Mouse (Mus musculus): ENCODE data around the gene Syt14.
A peak's percentile ranks its signal among the peaks of the same experiment; 100 is the strongest.

Gene Syt14

GRCm38 (mm10) chr1:192861305-192861960 is 174.1 kb downstream of the Syt14 start:
- peak; percentile 64 for DNase-seq (ENCODE audit: low spot score)

GRCm38 (mm10) chr1:192860273-192860672 is 175.3 kb downstream of the Syt14 start:
- no peak for DNase-seq (ENCODE audit: low spot score)

- no peak for DNase-seq (ENCODE audit: low spot score)
Observed at GRCm38 (mm10) chr1:192857582-192857981, 178.0 kb downstream of the Syt14 start.

- DNase-seq (ENCODE audit: low spot score): no peak
Observed at GRCm38 (mm10) chr1:192856931-192857330, 178.6 kb downstream of the Syt14 start.

- no peak for DNase-seq (ENCODE audit: low spot score)
Observed at GRCm38 (mm10) chr1:192856411-192856810, 179.2 kb downstream of the Syt14 start.

- peak; percentile 68 for DNase-seq (ENCODE audit: low spot score)
Observed at GRCm38 (mm10) chr1:192855474-192856230, 179.9 kb downstream of the Syt14 start, which contains the start of gene Sertad4. TSS of gene Sertad4 (minus strand) at chr1:192855756.

- DNase-seq (ENCODE audit: low spot score): peak; percentile 54
Observed at GRCm38 (mm10) chr1:192854819-192855271, 180.7 kb downstream of the Syt14 start.

GRCm38 (mm10) chr1:192853988-192854818 is 181.4 kb downstream of the Syt14 start:
- DNase-seq (ENCODE audit: low spot score): no peak

GRCm38 (mm10) chr1:192853429-192853828 is 182.1 kb downstream of the Syt14 start:
- no peak for DNase-seq (ENCODE audit: low spot score)

GRCm38 (mm10) chr1:192852047-192852446 is 183.5 kb downstream of the Syt14 start:
- DNase-seq (ENCODE audit: low spot score): no peak

- peak; percentile 55 for DNase-seq (ENCODE audit: low spot score)
Observed at GRCm38 (mm10) chr1:192851640-192852039, 183.9 kb downstream of the Syt14 start.

- no peak for DNase-seq (ENCODE audit: low spot score)
Observed at GRCm38 (mm10) chr1:192851126-192851525, 184.4 kb downstream of the Syt14 start.

GRCm38 (mm10) chr1:192849616-192850015 is 186.0 kb downstream of the Syt14 start:
- DNase-seq (ENCODE audit: low spot score): no peak

GRCm38 (mm10) chr1:192847254-192847653 is 188.3 kb downstream of the Syt14 start:
- DNase-seq (ENCODE audit: low spot score): peak; percentile 67

Data from yolk sac, embryonic 10.5 days (tissue).